Mouse (Mus musculus) yolk sac, embryonic 10.5 days (tissue): Measurements from ENCODE around the gene Tmem107.

ENCODE experiments used
- DNase-seq: peaks from one replicate; pipeline ENCODE4 v3.0.0-alpha.2; 2017; ENCODE audit warnings: low spot score

Tmem107 gene

DNA sequence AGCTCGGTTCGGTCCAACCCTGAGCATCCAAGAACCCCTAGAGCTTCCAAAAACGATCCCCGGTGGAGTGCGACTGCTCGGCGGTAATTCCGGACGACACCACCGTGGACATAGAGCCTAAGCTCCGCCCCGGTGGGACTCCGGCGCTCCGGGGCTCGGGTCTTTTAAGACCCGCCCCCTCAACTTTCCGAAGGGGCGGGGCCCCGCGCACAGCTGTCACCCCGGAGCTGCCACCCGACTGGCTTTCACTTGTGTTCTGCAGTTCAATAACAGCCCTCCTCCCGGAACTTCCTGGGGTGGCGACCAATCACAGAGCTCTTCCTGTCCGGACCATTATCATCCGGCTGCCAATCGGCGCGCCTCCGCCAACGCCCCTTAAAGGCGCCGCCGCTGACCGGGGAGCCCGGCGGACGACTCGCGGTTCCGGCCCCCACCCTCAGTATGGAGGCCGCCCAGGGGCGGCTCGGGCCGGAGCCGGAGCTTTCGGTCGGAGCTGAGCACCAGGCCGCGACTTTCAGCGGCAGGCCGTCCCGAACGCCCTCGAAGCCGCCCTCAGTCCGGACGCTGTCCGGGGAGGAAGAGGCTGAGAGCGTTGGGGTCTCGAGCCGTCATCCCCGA is 11.1 kb upstream of the Tmem107 start, which contains the start of gene Borcs6:
Gene Borcs6 (plus strand): TSS at position 361 of the 618 bp plus-strand sequence.
- peak; percentile 97 for DNase-seq

DNA sequence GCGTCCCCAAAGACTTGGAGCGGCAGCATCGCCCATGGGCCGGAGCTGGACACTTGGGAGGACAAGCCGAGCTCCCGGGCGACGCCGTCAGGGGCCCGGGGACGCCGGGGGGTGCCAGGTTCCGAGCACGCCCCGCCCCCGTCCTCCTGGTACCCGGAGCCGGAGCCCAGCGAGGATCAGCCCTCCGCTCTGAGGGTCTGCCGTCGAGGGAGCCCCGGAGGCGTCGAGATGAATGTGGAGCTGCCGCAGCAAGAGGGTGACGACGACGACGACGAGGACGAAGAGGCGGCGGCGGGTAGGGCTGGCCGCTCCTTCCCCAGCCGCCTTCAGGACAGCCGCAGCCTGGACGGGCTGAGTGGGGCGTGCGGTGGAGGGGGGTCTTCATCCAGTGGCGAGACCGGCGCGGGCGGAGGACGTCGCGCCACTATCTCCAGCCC is 10.6 kb upstream of the Tmem107 start:
- no peak for DNase-seq

DNA sequence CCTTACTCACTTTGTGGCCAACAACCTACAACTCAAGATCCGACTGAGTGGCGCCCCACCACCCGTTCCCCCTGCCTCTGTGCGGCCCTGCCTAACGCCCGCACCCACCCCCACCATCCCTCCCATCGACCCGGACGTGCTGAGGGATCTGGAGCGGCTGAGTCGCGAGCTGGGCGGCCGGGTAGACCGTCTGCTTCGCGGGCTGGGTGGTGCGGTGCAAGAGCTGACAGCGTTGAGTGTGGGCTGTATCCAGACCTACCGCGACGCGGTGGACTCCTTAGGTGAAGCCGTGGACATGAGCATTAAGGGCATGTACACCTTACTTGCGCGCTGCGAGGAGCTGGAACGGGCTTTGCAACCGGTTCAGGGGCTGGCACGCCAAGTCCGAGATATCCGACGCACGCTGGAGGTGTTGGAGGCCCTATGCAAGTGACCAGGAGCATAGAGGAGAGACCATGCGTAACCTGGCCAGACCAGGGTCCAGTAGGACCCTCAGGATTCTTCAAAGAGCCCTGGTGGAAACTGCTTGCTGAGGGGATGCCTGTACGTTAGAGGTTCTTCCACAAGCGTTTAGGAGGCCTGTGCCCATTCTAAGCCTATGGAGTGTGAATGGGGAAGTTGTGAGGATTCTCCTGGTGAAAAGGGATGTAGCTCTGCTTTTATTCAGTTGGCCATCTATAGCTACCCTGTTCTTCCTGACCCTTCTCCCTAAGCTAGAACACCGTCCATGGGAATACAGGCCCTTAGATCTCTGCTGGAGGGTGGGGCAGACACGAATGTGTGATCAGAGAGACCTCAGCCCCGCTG is 10.0 kb upstream of the Tmem107 start:
- peak; percentile 56 for DNase-seq

DNA sequence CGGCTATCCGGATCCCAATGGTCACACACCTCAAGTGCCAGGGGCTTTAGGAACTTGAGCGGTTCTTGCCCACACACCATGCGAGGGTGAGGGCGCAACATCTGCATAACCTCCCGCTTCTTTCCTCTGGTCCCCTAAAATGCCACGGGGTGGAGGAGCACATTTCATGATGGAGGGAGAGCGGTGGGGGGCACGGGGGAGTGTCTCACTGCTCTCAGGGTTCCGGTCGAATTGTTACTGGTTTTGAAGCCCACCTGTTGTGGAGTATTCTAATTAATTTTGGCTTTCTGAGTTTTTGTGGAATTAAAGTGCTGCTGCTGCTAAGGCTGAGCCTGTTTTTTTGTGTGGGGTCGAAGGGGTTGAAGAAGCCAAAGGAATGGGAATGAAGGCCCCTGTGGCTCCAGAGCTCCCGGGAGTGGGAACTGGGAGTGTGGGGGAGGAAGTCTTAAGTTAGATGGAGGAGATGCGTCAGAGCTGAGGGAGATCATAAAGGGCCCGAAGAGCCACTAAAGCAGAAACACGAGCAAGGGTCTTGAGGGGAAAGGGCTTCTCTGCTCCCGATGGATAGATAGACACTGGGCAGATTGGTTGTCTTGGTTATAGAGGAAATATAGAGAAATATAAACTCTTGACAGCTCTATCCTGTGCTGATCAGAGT is 9.2 kb upstream of the Tmem107 start:
- DNase-seq = no peak

DNA sequence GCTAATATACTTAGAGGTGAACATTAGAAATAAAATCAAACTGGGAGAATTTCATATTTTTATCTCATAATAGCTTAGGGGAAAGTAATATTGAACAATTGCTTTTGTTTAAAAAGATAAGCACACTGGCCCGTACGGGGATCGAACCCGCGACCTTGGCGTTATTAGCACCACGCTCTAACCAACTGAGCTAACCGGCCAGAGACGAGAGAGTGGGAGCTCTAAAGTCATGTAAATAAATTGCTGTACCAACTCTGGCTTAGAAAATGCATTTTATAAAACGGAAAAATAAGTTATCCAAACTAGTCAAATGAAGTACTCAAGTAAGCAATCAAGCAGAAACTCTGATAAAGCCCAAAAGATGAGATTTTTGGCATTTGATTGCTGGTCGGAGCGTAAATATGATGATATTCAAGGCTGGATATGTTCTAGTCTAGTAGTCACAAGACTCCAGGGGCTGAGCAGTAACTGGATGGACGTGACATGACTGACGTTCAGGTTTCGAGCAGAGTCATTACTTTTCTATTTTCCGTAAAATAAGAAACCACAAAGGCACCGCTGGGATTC is 8.3 kb upstream of the Tmem107 start:
- peak; percentile 70 for DNase-seq

DNA sequence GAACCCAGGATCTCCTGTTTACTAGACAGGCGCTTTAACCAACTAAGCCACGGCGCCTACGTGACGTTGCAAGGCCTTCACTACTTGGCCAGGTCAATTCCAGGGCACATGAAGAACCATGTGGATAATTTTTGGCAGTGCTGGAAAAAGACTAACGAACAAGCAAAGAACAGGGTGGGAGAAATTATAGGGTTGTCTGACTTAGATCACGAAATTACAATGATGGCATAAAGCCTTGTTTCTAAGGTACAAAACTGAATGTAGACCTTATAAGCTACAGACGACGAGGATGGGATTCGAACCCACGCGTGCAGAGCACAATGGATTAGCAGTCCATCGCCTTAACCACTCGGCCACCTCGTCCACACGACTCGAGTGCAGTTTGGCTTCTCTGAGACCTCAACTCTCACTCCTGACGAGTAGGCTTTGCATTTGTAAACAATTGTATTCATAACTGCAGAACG is 7.8 kb upstream of the Tmem107 start:
- peak; percentile 93 for DNase-seq

DNA sequence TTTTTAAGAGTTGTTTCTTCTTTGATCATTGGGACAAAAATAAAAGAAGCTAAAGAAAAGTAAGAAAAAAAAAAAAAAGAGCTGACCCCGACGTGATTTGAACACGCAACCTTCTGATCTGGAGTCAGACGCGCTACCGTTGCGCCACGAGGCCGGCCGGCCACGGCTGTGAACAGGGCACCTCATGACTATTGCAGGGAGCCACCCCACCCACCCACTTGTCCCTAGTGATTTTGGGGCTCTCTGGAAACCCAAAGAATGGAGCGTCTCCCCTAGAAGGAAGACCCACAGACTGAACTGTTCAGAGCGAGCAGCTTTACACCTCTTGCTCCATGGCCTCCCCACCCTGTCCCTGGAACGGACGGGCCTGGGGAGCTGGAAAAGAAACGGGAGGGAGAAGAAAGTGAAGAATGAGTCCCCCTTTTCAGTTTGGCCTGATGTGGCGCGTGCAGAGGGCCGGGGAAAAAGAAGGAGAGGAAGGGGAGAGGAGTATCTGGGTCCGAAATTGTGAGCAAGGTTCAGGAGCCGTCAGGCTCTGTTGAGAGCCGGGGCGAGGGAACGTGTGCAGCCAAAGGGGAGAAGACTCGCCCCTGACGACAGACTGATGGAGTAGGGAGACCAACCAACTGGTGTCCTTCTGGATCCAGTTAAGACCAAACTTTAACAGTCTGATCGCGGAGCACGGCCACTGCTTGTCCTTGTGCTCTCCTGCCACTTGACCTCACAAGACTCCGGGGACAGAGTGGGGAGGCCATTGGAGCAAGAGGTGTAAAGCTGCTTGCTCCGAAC is 7.0 kb upstream of the Tmem107 start:
- DNase-seq = peak; percentile 79

DNA sequence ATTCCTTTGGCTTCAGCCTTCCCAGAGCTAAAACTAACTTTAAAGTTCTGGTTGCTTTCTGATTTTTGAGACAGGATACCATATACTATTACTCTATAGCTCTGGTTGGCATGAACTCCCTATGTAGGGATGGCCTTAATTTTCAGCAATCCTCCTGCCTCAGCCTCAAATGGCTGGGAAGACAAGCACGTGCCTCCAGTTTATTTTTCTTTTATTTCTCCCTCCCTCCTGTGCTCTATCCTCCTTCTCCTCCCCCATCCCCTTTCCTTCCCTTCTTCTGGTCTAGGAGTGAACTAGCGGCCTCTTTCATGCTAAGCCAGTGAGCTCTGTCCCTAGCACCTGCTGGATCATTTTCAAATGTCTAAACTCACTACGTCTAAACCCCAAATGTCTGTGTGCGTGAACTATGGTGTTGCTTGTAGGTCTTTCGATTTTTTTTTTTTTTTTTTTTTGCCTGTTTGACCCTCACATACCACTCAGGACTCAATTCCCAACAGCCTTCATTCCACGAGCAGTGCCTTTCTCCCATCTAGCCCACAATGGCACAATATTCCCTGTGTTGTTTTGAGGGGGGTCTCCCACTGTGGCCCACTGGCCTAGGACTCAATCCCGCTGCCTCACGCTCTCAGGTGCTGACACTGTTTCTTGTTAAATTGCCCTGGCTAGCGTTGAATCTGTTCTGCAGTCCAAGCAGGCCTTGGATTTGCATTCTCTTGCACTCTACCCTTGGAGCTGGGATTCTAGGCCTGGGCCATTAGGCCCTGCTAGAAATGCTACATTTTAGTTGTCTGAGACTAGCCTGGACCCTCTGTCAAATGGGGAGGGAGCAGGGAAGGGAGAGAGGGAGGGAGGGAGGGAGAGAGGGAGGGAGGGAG is 6.1 kb upstream of the Tmem107 start:
- DNase-seq = no peak

DNA sequence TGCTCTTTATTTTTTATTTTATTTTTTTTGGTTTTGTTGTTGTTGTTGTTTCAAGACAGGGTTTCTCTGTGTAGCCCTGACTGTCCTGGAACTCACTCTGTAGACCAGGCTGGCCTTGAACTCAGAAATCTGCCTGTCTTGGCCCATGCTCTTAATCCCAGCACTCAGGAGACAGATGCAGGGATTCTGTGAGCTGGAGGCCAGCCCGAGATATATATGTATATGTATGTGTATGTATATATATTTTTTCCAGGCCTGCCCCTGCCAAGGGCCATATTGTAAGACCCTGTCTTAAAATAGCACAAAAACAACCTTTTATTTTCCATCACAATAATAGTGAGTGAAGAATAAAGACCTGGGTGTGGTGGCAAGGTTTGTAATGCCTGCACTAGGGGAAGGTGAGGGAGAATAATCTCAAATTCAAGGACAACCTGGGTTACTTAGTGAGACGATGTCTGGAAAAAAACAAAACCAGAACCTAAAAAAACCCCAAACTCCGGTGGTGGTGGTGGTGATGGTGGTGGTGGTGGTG is 5.1 kb upstream of the Tmem107 start:
- DNase-seq = no peak

DNA sequence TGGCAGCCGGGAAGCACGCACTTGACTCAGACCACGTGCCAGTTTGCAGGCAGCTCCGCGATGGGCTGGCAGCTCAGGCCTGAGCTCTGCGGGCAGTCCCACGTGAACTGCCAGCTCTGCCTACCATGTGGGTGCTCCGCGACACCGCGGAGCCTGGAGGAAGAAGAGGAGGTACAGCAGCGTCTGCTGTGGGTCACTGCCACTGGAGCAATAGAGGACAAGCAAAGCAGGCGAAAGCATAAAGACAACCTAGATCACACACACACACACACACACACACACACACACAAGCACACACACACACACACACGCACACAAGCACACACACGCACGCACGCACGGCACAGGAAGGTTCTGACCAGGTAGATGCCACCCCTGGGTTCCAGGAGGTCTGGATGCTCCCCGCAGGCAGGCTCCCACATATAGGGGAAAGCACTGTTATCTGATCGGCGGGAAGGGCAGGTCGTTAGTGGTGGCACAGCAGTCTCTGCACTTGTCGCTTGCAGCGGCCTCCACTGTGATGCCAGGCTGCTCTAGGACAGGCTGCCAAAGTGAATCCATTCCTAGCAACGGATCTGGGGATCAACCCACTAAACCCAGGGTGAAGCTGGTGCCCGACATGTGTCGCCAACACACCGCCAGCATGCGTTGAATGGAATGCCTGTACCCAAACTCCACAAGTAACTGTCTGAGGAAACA is 4.3 kb upstream of the Tmem107 start:
- DNase-seq = no peak

DNA sequence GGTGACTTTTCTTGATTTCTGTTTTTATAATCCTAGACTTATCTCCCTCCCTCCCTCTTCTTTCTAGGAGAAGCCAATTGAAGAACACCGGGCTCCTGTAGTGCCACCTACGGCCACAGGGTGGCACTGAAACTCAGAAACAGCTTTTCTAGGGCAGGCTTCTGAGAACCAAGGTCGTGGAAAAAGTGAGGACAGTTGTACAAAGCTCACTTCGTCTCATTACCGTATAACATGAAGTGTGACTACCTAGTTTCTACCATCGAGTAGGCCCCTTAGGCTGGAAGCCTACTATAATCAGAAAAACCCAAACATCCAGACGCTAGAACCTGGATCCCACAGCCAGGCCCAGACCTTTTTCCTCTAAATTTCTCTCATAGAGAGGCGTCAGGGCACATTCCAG is 3.6 kb upstream of the Tmem107 start:
- DNase-seq = peak; percentile 81

DNA sequence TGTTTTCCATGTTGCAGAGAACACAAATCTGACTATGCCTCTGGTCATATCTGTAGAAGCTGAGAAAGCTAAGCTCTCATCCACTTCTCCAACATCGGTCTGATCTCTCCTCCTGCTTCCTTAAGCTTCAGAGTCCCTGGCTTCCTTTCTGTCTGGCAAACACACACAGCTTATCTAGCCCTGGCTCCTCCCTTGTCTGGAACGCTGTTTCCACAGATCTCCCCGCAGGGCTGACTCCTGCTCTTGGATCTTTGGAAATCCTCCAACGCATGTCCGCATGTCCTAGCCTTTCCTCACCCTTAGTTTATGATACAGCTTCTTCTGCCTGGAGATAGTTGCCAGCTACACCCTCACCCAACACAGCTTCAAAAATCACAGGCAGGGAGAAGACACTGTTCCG is 3.0 kb upstream of the Tmem107 start:
- DNase-seq = peak; percentile 53

DNA sequence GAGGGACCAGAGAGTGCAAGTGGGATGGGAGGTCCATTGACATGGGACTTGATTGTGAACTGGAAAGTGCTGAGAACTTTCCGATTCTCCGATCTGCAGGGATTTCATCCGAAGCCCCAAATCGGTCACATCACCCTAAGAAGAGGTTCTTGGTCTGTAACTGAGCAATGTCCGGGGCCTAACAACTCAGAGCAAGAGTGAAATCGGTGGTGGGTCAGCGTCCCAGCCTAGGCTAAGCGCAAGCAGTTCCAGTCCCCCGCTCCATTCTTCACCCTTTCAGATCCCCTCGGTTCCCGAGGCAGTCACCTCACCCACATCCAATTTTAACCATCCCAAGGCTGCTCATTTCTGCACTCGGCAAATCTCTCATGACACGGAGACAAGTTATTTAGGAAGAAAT is 513 bp upstream of the Tmem107 start:
- DNase-seq = no peak

DNA sequence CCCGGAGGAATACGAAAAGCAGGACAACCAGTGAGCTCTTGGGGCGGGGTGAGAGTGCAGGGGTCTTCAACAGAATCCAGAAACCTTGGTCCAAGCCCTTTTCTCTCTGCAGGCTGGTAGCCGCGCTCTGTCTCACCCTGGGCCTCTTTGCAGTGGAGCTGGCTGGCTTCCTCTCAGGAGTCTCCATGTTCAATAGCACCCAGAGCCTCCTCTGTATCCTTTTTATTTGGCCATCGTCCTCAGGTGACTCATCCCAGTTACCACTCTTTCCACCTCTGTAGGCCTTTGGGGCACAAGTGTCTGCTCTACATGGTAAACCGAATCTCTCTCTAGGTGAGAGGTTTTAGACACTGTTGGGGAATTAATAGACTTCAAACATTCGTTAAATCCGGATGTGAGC is 656 bp downstream of the Tmem107 start:
- DNase-seq = no peak

DNA sequence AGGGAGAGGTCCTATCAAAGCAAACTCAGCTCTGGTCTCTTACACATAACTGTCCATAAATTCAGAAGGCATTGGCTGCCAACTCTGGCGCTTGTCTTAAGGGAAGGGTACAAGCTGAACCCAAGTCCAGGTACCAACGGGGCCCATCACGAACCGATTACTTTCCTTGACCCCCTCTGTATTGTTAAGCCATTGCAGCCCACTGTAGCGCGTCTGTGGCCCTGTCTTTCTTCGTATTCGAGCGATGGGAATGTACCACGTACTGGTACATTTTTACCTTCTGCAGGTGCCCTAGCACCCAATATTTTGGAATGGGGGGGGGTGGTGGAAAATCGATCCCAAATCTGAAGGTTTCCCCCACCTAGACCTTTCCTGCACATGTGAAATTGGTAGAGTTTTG is 1.6 kb downstream of the Tmem107 start:
- DNase-seq = no peak

DNA sequence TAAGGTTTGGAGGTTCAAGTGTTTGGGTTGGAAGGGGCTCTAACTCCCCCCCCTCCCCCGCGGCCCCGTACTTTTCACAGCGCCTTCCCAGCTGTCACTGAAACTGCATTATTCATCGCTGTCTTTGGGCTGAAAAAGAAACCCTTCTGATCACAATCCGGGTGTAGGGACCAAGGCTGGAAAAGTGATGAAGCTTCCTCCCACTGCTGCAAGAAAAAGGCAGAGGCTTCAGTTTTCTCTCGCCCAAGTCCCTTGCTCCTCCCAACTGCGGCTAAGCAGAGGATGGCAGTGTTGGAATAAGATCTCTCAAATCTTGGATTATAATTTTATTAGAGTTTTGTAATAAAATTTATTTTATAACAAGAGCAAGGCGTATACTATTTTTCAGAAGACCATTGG is 2.1 kb downstream of the Tmem107 start:
- no peak for DNase-seq

DNA sequence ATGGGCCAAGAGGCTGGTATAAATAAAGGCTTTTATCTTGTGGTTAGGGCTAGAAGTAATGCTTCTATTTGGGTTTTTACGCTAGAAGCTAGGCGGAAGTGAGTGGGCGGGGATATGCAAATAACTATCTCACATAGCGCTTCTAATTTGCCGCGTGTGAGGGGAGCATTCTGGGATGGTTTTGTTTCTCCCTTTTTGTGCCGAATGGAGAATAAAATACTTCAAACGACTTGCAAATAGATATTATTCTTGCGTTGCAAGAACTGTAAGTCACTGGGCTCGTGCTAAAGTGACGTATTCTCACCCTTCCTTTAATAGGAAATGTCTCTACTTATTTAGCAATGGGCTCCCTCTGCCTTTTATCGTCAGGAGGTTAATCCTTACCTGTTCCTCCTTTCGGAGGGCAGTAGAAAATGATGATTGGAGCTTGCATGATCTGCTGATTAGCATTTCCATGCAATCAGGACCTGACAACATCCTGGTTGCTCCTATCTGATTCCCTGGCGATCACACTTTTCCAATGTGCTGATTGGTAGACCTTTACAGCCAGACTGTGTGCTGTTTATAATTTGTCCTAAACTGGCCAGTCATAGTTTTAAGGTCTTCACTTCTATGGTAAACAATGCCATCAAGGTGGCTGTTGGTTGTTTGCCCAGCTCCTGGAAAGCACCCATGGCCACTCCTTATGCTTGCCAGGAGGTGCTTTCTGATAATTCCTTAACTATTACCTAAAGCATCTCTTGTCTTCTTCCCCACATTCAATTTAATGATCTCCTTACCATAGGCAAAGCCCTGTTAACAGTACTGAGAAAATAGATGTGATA is 2.7 kb downstream of the Tmem107 start:
- peak; percentile 91 for DNase-seq

DNA sequence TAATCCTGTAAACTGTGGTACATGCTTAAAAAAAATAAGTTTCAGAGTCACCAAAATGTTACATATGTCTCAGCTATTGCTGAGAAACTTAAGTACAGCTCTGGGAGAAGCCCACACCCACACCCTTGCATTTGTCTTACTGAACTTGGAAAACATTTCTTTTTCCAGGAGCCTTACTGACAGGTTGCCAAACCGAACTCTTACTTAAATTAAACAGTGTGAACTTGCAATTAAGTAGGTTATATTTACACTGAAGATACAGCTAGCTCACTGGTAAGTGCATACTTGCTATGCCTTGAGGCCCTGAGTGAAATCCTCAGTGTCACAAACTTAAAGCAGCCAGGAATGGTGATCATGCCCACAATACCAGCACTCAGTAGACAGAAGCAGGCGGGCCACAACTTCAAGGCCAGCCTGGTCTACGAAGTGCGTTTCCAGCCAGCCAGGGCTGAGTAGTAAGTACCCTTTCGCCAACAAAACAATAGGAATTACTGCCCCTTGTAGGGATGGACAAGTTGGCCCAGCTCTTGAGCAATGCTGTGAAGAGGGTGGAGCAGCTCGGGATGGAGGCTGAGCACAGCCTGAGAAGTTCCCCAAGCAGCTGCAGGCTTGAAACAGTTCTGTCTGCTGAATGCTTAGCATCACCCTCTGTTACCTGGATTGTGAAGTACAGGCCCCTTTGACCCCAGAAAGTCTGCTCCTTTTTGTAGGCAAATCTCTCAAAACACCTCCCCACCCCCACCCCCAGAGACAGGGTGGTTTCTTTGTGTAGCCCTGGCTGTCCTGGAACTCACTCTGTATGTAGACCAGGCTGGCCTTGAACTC is 3.6 kb downstream of the Tmem107 start:
- no peak for DNase-seq
